Mouse (Mus musculus) layer of hippocampus, adult 18-20 months (tissue): Measurements from ENCODE around the gene Sema4f. TPM values are rescaled to one million over a fixed set of nuclear protein-coding genes. Genes with fewer than 3 reads are reported as not detected.
A peak's percentile ranks its signal among the peaks of the same experiment; 100 is the strongest.

Experiments used
- DNase-seq, 2 experiments: peaks; one replicate each; pipeline ENCODE4 v3.0.0; 2022; ENCODE audit warnings: low spot score in 2 of 2
- total RNA-seq, 2 experiments: library from RNA; stranded (reverse); gene quantifications; 2 replicates each; pipeline ENCODE4 v1.2.3; 2021

Sema4f gene
- total RNA-seq, 2 experiments from 2014 or later, result 40.1 to 40.8 TPM

GRCm38 (mm10) chr6:82916459-82916858, 23.1 kb downstream of the Sema4f start:
- DNase-seq, result no peak

GRCm38 (mm10) chr6:82915889-82916288, 23.7 kb downstream of the Sema4f start:
- DNase-seq, result peak; percentile 30 to 65

GRCm38 (mm10) chr6:82913336-82914247, 26.0 kb downstream of the Sema4f start:
- DNase-seq, result no peak

- DNase-seq, result no peak
Measured at GRCm38 (mm10) chr6:82911303-82911702, 28.3 kb downstream of the Sema4f start.

GRCm38 (mm10) chr6:82909136-82909855, 30.3 kb downstream of the Sema4f start:
- peak; percentile 39 to 56 for DNase-seq

GRCm38 (mm10) chr6:82908034-82908433, 31.5 kb downstream of the Sema4f start:
- peak in 1 of 2 experiments; percentile 42 for DNase-seq

GRCm38 (mm10) chr6:82906985-82907384, 32.6 kb downstream of the Sema4f start:
- DNase-seq, result no peak

- no peak for DNase-seq
Measured at GRCm38 (mm10) chr6:82902559-82902958, 37.0 kb downstream of the Sema4f start.

- DNase-seq, result no peak
Measured at GRCm38 (mm10) chr6:82898745-82899144, 40.8 kb downstream of the Sema4f start.

GRCm38 (mm10) chr6:82898227-82898626, 41.3 kb downstream of the Sema4f start:
- no peak for DNase-seq

GRCm38 (mm10) chr6:82897311-82897710, 42.3 kb downstream of the Sema4f start:
- no peak for DNase-seq

GRCm38 (mm10) chr6:82893415-82893814, 46.2 kb downstream of the Sema4f start:
- DNase-seq, result no peak

GRCm38 (mm10) chr6:82892540-82892939, 47.0 kb downstream of the Sema4f start:
- no peak for DNase-seq

- DNase-seq, result no peak
Measured at GRCm38 (mm10) chr6:82891488-82891887, 48.1 kb downstream of the Sema4f start.

- no peak for DNase-seq
Measured at GRCm38 (mm10) chr6:82886330-82886729, 53.2 kb downstream of the Sema4f start.

- DNase-seq, result no peak
Measured at GRCm38 (mm10) chr6:82885909-82886308, 53.7 kb downstream of the Sema4f start.

GRCm38 (mm10) chr6:82885441-82885840, 54.1 kb downstream of the Sema4f start:
- DNase-seq, result no peak

- no peak for DNase-seq
Measured at GRCm38 (mm10) chr6:82884570-82884969, 55.0 kb downstream of the Sema4f start.

GRCm38 (mm10) chr6:82881485-82882096, 58.0 kb downstream of the Sema4f start:
- DNase-seq, result peak; percentile 39 to 61

GRCm38 (mm10) chr6:82880807-82881206, 58.8 kb downstream of the Sema4f start:
- DNase-seq, result no peak

GRCm38 (mm10) chr6:82879463-82880089, 60.0 kb downstream of the Sema4f start:
- no peak for DNase-seq
